Comparison of ENCODE assay signal across 13 mouse cellular contexts in genomic region chr5:116009884-116010627, GRCm38 (mm10). TPM values are rescaled to one million over a fixed set of nuclear protein-coding genes. Genes with fewer than 3 reads are reported as not detected.
DNase-seq lines count a peak whose midpoint lies in the region; ATAC-seq and TF ChIP-seq lines count a peak whose summit lies in the region.
"Had no signal": no experiment of that assay in that cellular context is flagged by ENCODE, and none has a peak within 500 bp of the region (broad histone marks: within the 10 kb centered on the region; RNA-seq: fewer than 3 reads in every experiment).

No protein-coding gene starts in this region.

- no peak for TF ChIP-seq POLR2A in CH12.LX (IDR thresholded peaks at IDR 0.05; ENCODE audit: low read depth, low read length)

- H3K9ac ChIP-seq in forebrain, postnatal 0 days, result no peak overlapping the region
- no peak overlapping the region for H3K9ac ChIP-seq in CH12.LX (ENCODE audit: insufficient read depth, low read depth)
- H3K9ac ChIP-seq in kidney, embryonic 14.5 days (ENCODE audit: low read depth, low read length), result no peak overlapping the region
- H3K9ac ChIP-seq in hindbrain, embryonic 13.5 days, result no peak overlapping the region
- H3K9ac ChIP-seq: limb, embryonic 12.5 days had no signal

- in situ Hi-C loops in CH12.LX (cut with MboI; ENCODE audit: low pct_ligation_motif_present, low pct_unique_long_range_greater_than_20kb, low sequenced_read_pairs), result no loop called here

- H3K36me3 ChIP-seq in forebrain, embryonic 10.5 days (replicated peaks), result peaks cover 55% of the 10 kb centered on the region
- peaks cover 26% of the 10 kb centered on the region for H3K36me3 ChIP-seq in forebrain, postnatal 0 days (ENCODE audit: insufficient read depth)
- peaks cover 36 to 50% of the 10 kb centered on the region in 2 experiments for H3K36me3 ChIP-seq in CH12.LX (replicated peaks in 1 of 2; ENCODE audit: control insufficient read depth in 1 of 2, insufficient read depth in 1 of 2, low read length in 1 of 2)
- H3K36me3 ChIP-seq in kidney, embryonic 14.5 days (ENCODE audit: control insufficient read depth, insufficient read depth, low read length), result peaks cover 24% of the 10 kb centered on the region
- peaks cover 29% of the 10 kb centered on the region for H3K36me3 ChIP-seq in hindbrain, embryonic 13.5 days

- 89% methylated on average over 2 of the region's 2 CpGs for WGBS in forebrain, embryonic 10.5 days
- WGBS in forebrain, postnatal 0 days, result 77% methylated on average over 2 of the region's 2 CpGs
- 52% methylated on average over 2 of the region's 2 CpGs for WGBS in kidney, embryonic 14.5 days
- 89% methylated on average over 2 of the region's 2 CpGs for WGBS in hindbrain, embryonic 13.5 days

- dilution Hi-C loops in CH12.LX (cut with MboI; ENCODE audit: extremely low pct_ligation_motif_present, extremely low pct_unique_long_range_greater_than_20kb, low sequenced_read_pairs), result no loop called here

- 0 out of 2 replicates have a peak overlapping the region, but pooled peaks have one; percentile 21 for H3K27ac ChIP-seq in forebrain, embryonic 10.5 days
- H3K27ac ChIP-seq in forebrain, postnatal 0 days (ENCODE audit: low read depth, low read length), result no peak overlapping the region
- H3K27ac ChIP-seq in CH12.LX (ENCODE audit: insufficient read depth, low read depth), result 0 out of 2 replicates have a peak overlapping the region, but pooled peaks have one; percentile 25
- peak overlapping the region; percentile 89 for H3K27ac ChIP-seq in kidney, embryonic 14.5 days (ENCODE audit: low read depth, low read length)
- H3K27ac ChIP-seq in hindbrain, embryonic 13.5 days, result no peak overlapping the region
- H3K27ac ChIP-seq: heart, adult 2 months; limb, embryonic 12.5 days had no signal

- no peak for DNase-seq in forebrain, embryonic 10.5 days (ENCODE audit: extremely low spot score, low spot score)
- DNase-seq in forebrain, postnatal 0 days, result no peak
- no peak for DNase-seq in CH12.LX (ENCODE audit: extremely low read depth)
- DNase-seq in frontal cortex, adult 2 months (ENCODE audit: extremely low spot score in 1 of 2, low spot score in 1 of 2), result no peak
- no peak for DNase-seq in retina, embryonic 14.5 days (ENCODE audit: low spot score)
- DNase-seq: cerebellum, adult 11 months; heart, adult 2 months; right cerebral cortex, postnatal 25 days had no signal

- no peak for ATAC-seq in forebrain, postnatal 0 days
- ATAC-seq in kidney, embryonic 14.5 days (ENCODE audit: low FRiP score, low TSS enrichment), result peak; percentile 37; the same call in 1 of the 2 replicates
- peak; percentile 30; the same call in 1 of the 2 replicates for ATAC-seq in megakaryocyte progenitor cell, adult 5-6 weeks (replicated peaks; ENCODE audit: poor library complexity)
- ATAC-seq in hindbrain, embryonic 13.5 days (ENCODE audit: low FRiP score), result no peak

- H3K4me3 ChIP-seq in forebrain, embryonic 10.5 days, result no peak overlapping the region
- H3K4me3 ChIP-seq in forebrain, postnatal 0 days (ENCODE audit: low read depth, low read length), result no peak overlapping the region
- H3K4me3 ChIP-seq in CH12.LX (replicated peaks in 1 of 3; ENCODE audit: low read depth in 2 of 3, low read length in 2 of 3, poor library complexity in 1 of 3), result no peak overlapping the region
- H3K4me3 ChIP-seq in kidney, embryonic 14.5 days (ENCODE audit: low read length), result no peak overlapping the region
- no peak overlapping the region for H3K4me3 ChIP-seq in hindbrain, embryonic 13.5 days
- H3K4me3 ChIP-seq: erythroblast, embryonic 14.5 days; heart, adult 2 months; limb, embryonic 12.5 days had no signal

- no peak for TF ChIP-seq CTCF in forebrain, postnatal 0 days (IDR thresholded peaks at IDR 0.05; ENCODE audit: low read depth)
- no peak for TF ChIP-seq CTCF in CH12.LX (conservative IDR thresholded peaks at IDR 0.05 in 1 of 2, IDR thresholded peaks at IDR 0.05 in 1 of 2; ENCODE audit: low read depth in 2 of 2, low read length in 2 of 2)

- no peaks in the 10 kb centered on the region for H3K9me3 ChIP-seq in forebrain, embryonic 10.5 days
- H3K9me3 ChIP-seq in forebrain, postnatal 0 days (ENCODE audit: low read length), result no peaks in the 10 kb centered on the region
- no peaks in the 10 kb centered on the region for H3K9me3 ChIP-seq in CH12.LX (replicated peaks; ENCODE audit: low read length)
- no peaks in the 10 kb centered on the region for H3K9me3 ChIP-seq in kidney, embryonic 14.5 days (ENCODE audit: control insufficient read depth, low read length)
- no peaks in the 10 kb centered on the region for H3K9me3 ChIP-seq in hindbrain, embryonic 13.5 days
- H3K9me3 ChIP-seq: limb, embryonic 12.5 days had no signal

- H3K27me3 ChIP-seq in forebrain, embryonic 10.5 days (ENCODE audit: poor library complexity, severe bottlenecking), result no peaks in the 10 kb centered on the region
- H3K27me3 ChIP-seq in forebrain, postnatal 0 days (ENCODE audit: insufficient read depth, low read length), result no peaks in the 10 kb centered on the region
- no peaks in the 10 kb centered on the region for H3K27me3 ChIP-seq in CH12.LX (replicated peaks)
- no peaks in the 10 kb centered on the region for H3K27me3 ChIP-seq in kidney, embryonic 14.5 days (ENCODE audit: control insufficient read depth, insufficient read depth, low read length)
- H3K27me3 ChIP-seq in hindbrain, embryonic 13.5 days, result no peaks in the 10 kb centered on the region
- H3K27me3 ChIP-seq: limb, embryonic 12.5 days had no signal

- no peaks in the 10 kb centered on the region for H3K4me1 ChIP-seq in forebrain, embryonic 10.5 days
- no peaks in the 10 kb centered on the region for H3K4me1 ChIP-seq in forebrain, postnatal 0 days (ENCODE audit: insufficient read depth)
- peaks cover 13 to 40% of the 10 kb centered on the region in 2 experiments; a peak in 3 of 4 replicates for H3K4me1 ChIP-seq in CH12.LX (ENCODE audit: control insufficient read depth in 1 of 2, insufficient read depth in 2 of 2)
- no peaks in the 10 kb centered on the region; the same call in none of the 2 replicates for H3K4me1 ChIP-seq in kidney, embryonic 14.5 days (ENCODE audit: control insufficient read depth, insufficient read depth, low read length)
- no peaks in the 10 kb centered on the region for H3K4me1 ChIP-seq in hindbrain, embryonic 13.5 days (replicated peaks)
- H3K4me1 ChIP-seq: limb, embryonic 12.5 days had no signal

- H3K4me2 ChIP-seq in forebrain, postnatal 0 days (ENCODE audit: low read depth), result no peak overlapping the region
- no peak overlapping the region for H3K4me2 ChIP-seq in CH12.LX (ENCODE audit: insufficient read depth, low read depth, poor library complexity, severe bottlenecking)
- H3K4me2 ChIP-seq in kidney, embryonic 14.5 days (replicated peaks; ENCODE audit: low read depth, low read length), result no peak overlapping the region
- no peak overlapping the region for H3K4me2 ChIP-seq in hindbrain, embryonic 13.5 days
- H3K4me2 ChIP-seq: limb, embryonic 12.5 days had no signal

- TF ChIP-seq EP300 in CH12.LX (IDR thresholded peaks at IDR 0.05; ENCODE audit: low read length), result no peak

- H3K79me2 ChIP-seq in CH12.LX (replicated peaks; ENCODE audit: control insufficient read depth, extremely low read depth, insufficient read depth, poor library complexity, severe bottlenecking), result no peaks in the 10 kb centered on the region

- TF ChIP-seq RAD21 in CH12.LX (IDR thresholded peaks at IDR 0.05; ENCODE audit: low read depth, low read length), result no peak

TF ChIP-seq in CH12.LX, 34 proteins besides CTCF, POLR2A, EP300 and RAD21:
- TF ChIP-seq ZKSCAN1 (IDR thresholded peaks at IDR 0.05; ENCODE audit: borderline replicate concordance, low read depth, low read length), result no peak
- no peak for TF ChIP-seq BHLHE40 (IDR thresholded peaks at IDR 0.05; ENCODE audit: low read depth, low read length)
- TF ChIP-seq GABPA (IDR thresholded peaks at IDR 0.05; ENCODE audit: insufficient replicate concordance, low read depth, low read length), result no peak
- TF ChIP-seq POLR2AphosphoS2 (IDR thresholded peaks at IDR 0.05; ENCODE audit: low read depth, low read length), result peak; percentile 53; the same call in 1 of the 2 replicates
TF ChIP-seq in CH12.LX: peak in this region for 1.

RNA-seq across cellular contexts. Expression of gene Prkab1, which starts 14.3 kb away (rescaled TPM):
- polyA plus RNA-seq in forebrain, embryonic 10.5 days (2016; fragmentation: Nextera tagmentation; extraction: Ambion mirVana), result 74.9 and 77.5 TPM in 2 replicates
- total RNA-seq in forebrain, postnatal 0 days (2014; rRNA removed), result 37.7 and 55.6 TPM in 2 replicates
- polyA plus RNA-seq in forebrain, postnatal 0 days (2015; fragmentation: Nextera tagmentation; extraction: Ambion mirVana), result 42.2 and 47.2 TPM in 2 replicates
- 18.4 and 20.1 TPM in 2 replicates for total RNA-seq in CH12.LX (2012; rRNA removed)
- total RNA-seq in CH12.LX (2014; rRNA removed), result 19.8 and 24.1 TPM in 2 replicates
- 23.6 and 26.8 TPM in 2 replicates for polyA plus RNA-seq in CH12.LX (2012; ENCODE audit: insufficient read length, low read depth)
- polyA plus RNA-seq in kidney, embryonic 14.5 days (2014; fragmentation: Nextera tagmentation; extraction: Ambion mirVana), result 60.9 and 85.5 TPM in 2 replicates
- total RNA-seq in megakaryocyte progenitor cell, adult 5-6 weeks (2015), result 34.9 and 38.1 TPM in 2 replicates
- total RNA-seq in megakaryocyte progenitor cell, adult 5-6 weeks (2017), result 25.1 and 25.9 TPM in 2 replicates
- polyA plus RNA-seq in hindbrain, embryonic 13.5 days (2015; fragmentation: Nextera tagmentation; extraction: Ambion mirVana), result 54.8 and 55.0 TPM in 2 replicates
- 44.1 and 48.9 TPM in 2 replicates for polyA plus RNA-seq in frontal cortex, adult 2 months (2012; rRNA removed)

Comparison
In these comparisons a context has a peak if more than half of its experiments do, and no peak if none do; other contexts are left out.
1. H3K27ac ChIP-seq: peak in forebrain, embryonic 10.5 days (single experiment), CH12.LX (single experiment) and kidney, embryonic 14.5 days (single experiment); none in forebrain, postnatal 0 days (single experiment) and hindbrain, embryonic 13.5 days (single experiment).
2. ATAC-seq: peak in kidney, embryonic 14.5 days (single experiment) and megakaryocyte progenitor cell, adult 5-6 weeks (single experiment); none in forebrain, postnatal 0 days (single experiment) and hindbrain, embryonic 13.5 days (single experiment).